Mouse (Mus musculus) liver, adult 2 months (tissue): ENCODE measurements around the gene Fuca1. TPM values are rescaled to one million over a fixed set of nuclear protein-coding genes. Genes with fewer than 3 reads are reported as not detected.

ENCODE experiments used
- DNase-seq: peaks from one replicate; pipeline ENCODE4 v3.0.0-alpha.2; 2011; ENCODE audit warnings: low read depth, low spot score; ENCODE audit errors: extremely low read depth
- H3K27ac ChIP-seq: fragments of 200-500 bp; replicated peaks from 2 replicates; pipeline ENCODE4 v1.5.1; 2012; ENCODE audit warnings: low read depth, mild to moderate bottlenecking, control low read depth, inconsistent platforms, low read length; ENCODE audit not compliant: insufficient read depth
- H3K27me3 ChIP-seq: fragments of 200-500 bp; 2 replicates; pipeline ENCODE4 v1.6.1; 2012; ENCODE audit warnings: mild to moderate bottlenecking, moderate library complexity, low read length, inconsistent platforms; ENCODE audit not compliant: control insufficient read depth, insufficient read depth
- H3K36me3 ChIP-seq: fragments of 200-500 bp; 2 replicates; pipeline ENCODE4 v1.6.1; 2012; ENCODE audit warnings: low read length, inconsistent platforms; ENCODE audit not compliant: control insufficient read depth, insufficient read depth
- H3K4me1 ChIP-seq: fragments of 200-500 bp; 2 replicates; pipeline ENCODE4 v1.6.1; 2011; ENCODE audit warnings: low read length; ENCODE audit not compliant: control insufficient read depth, insufficient read depth
- H3K4me3 ChIP-seq: fragments of 200-500 bp; 2 replicates; pipeline ENCODE4 v1.5.1; 2011; ENCODE audit warnings: low read depth, mild to moderate bottlenecking, control low read depth, low read length, moderate library complexity; ENCODE audit not compliant: insufficient read depth
- H3K79me2 ChIP-seq: fragments of 200-500 bp; 2 replicates; pipeline ENCODE4 v1.6.1; 2012; ENCODE audit warnings: inconsistent platforms, mild to moderate bottlenecking, low read length, moderate library complexity; ENCODE audit not compliant: control insufficient read depth, insufficient read depth
- H3K9ac ChIP-seq: fragments of 200-500 bp; 2 replicates; pipeline ENCODE4 v1.6.1; 2012; ENCODE audit warnings: low read depth, mild to moderate bottlenecking, control low read depth, inconsistent platforms, low read length
- CTCF ChIP-seq: fragments of 200-500 bp; IDR thresholded peaks from 2 replicates; pipeline ENCODE4 v1.5.1; 2011; ENCODE audit warnings: low read depth, low read length, control low read depth
- POLR2A ChIP-seq: fragments of 200-500 bp; IDR thresholded peaks from 2 replicates; pipeline ENCODE4 v1.6.1; 2011; ENCODE audit warnings: low read length, control low read depth; ENCODE audit not compliant: insufficient read depth; ENCODE audit errors: extremely low read depth
- WGBS: fragments of 180-500 bp; shearing (Covaris S2); methylation state at CpG from one replicate; pipeline ENCODE4 v1.1.7; 2018; 5-methylcytosine and 5-hydroxymethylcytosine counted together
- polyA plus RNA-seq: library from polyadenylated mRNA; depleted of rRNA; stranded (reverse); fragments of >200 nt; gene quantifications from 2 replicates; pipeline ENCODE4 v1.2.3, GENCODE M21; 2012
- total RNA-seq: library from RNA; depleted of rRNA; stranded (reverse); fragments of >200 nt; gene quantifications from 2 replicates; pipeline ENCODE4 v1.2.3, GENCODE M21; 2014

Fuca1 gene
- total and polyA plus RNA-seq, 2 experiments: 46.4 to 54.9 TPM

DNA sequence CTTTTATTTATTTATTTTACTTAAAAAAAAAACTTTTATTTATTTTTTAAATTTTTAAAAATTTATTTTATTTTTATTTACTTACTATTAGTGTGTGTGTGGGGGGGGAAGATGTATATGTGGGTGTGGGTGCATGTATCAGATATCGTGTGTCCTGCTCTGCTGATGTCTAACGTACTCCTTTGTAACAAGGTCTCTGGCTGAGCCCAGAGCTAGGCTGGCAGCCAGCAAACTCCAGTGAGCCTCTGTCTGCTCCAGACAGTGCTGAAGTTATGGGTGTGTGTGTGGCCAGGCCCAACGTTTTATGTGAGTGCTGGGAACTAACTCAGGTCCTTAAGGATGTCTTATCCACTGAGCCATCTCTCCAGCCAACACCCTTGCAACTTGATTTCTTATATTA is 8.4 kb upstream of the Fuca1 start:
- H3K4me3 ChIP-seq: peak overlapping the region; percentile 47; the same call in 1 of the 2 replicates
- TF ChIP-seq POLR2A (no peak), CTCF (no peak)
- no peaks in the 10 kb centered on the region for H3K27me3 ChIP-seq
- H3K9ac ChIP-seq: peak overlapping the region; percentile 37; the same call in 1 of the 2 replicates
- peak overlapping the region; percentile 58 for H3K27ac ChIP-seq
- H3K4me1 ChIP-seq: no peaks in the 10 kb centered on the region; the same call in 1 of the 2 replicates
- 71% methylated on average over 3 of the region's 3 CpGs for WGBS
- H3K36me3 ChIP-seq: no peaks in the 10 kb centered on the region
- DNase-seq: no peak
- no peaks in the 10 kb centered on the region for H3K79me2 ChIP-seq

GRCm38 (mm10) chr4:135912835-135913234 is 7.7 kb upstream of the Fuca1 start:
- Histone ChIP-seq H3K79me2 (no peaks in the 10 kb centered on the region), H3K36me3 (no peaks in the 10 kb centered on the region), H3K27me3 (no peaks in the 10 kb centered on the region), H3K4me1 (no peaks in the 10 kb centered on the region; the same call in 1 of the 2 replicates), H3K27ac (peak overlapping the region; percentile 58; the same call in 1 of the 2 replicates), H3K9ac (peak overlapping the region; percentile 37), H3K4me3 (peak overlapping the region; percentile 43)
- DNase-seq: no peak
- WGBS: 80% methylated on average over 3 of the region's 3 CpGs
- TF ChIP-seq POLR2A: no peak
- TF ChIP-seq CTCF: no peak

- Histone ChIP-seq H3K79me2 (no peaks in the 10 kb centered on the region), H3K4me3 (peak overlapping the region; percentile 43; the same call in 1 of the 2 replicates), H3K9ac (no peak overlapping the region), H3K36me3 (no peaks in the 10 kb centered on the region), H3K4me1 (no peaks in the 10 kb centered on the region; the same call in 1 of the 2 replicates), H3K27ac (peak overlapping the region; percentile 58; the same call in 1 of the 2 replicates), H3K27me3 (no peaks in the 10 kb centered on the region)
- no peak for TF ChIP-seq CTCF
- TF ChIP-seq POLR2A: no peak
- DNase-seq: no peak
- WGBS: 53% methylated on average over 4 of the region's 4 CpGs
These were observed 7.1 kb upstream of the Fuca1 start for GRCm38 (mm10) chr4:135913433-135913832.

GRCm38 (mm10) chr4:135918635-135919279 is 1.8 kb upstream of the Fuca1 start:
- DNase-seq: no peak
- peak overlapping the region; percentile 47 for H3K27ac ChIP-seq
- WGBS: 73% methylated on average over 13 of the region's 13 CpGs
- no peak for TF ChIP-seq CTCF
- no peak for TF ChIP-seq POLR2A
- H3K36me3 ChIP-seq: 0 out of 2 replicates have a peak, but pooled peaks cover 2% of the 10 kb centered on the region
- 0 out of 2 replicates have a peak overlapping the region, but pooled peaks have one; percentile 3 for H3K9ac ChIP-seq
- H3K27me3 ChIP-seq: no peaks in the 10 kb centered on the region
- no peaks in the 10 kb centered on the region for H3K79me2 ChIP-seq
- peaks cover 3% of the 10 kb centered on the region; the same call in 1 of the 2 replicates for H3K4me1 ChIP-seq
- H3K4me3 ChIP-seq: no peak overlapping the region

DNA sequence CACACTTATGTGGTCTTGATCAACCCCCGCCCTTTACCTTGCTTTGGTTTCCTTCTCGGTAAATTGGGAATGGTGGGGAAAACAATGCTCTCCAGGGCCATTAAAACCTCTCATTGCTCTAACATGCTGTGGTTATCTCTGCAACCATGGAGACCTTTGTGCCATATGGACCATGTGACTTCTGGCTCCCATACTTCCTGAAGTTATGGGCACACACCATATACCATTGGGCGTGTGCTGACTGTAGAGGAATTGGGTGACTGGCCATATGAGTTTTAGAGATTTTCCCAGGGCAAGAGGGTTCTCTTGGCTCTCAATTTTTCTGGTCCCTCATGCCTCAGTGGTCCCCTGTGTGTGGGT is 1.3 kb upstream of the Fuca1 start:
- H3K36me3 ChIP-seq: 0 out of 2 replicates have a peak, but pooled peaks cover 2% of the 10 kb centered on the region
- no peaks in the 10 kb centered on the region for H3K27me3 ChIP-seq
- H3K4me1 ChIP-seq: peaks cover 3% of the 10 kb centered on the region; the same call in 1 of the 2 replicates
- no peak for TF ChIP-seq POLR2A
- no peak for TF ChIP-seq CTCF
- H3K4me3 ChIP-seq: no peak overlapping the region
- H3K9ac ChIP-seq: no peak overlapping the region
- no peak overlapping the region; the same call in 1 of the 2 replicates for H3K27ac ChIP-seq
- no peaks in the 10 kb centered on the region for H3K79me2 ChIP-seq
- DNase-seq: no peak
- 91% methylated on average over 3 of the region's 3 CpGs for WGBS
